Mouse (Mus musculus): ENCODE measurements around the gene Grifin. TPM values are rescaled to one million over a fixed set of nuclear protein-coding genes. Genes with fewer than 3 reads are reported as not detected.
A peak's percentile ranks its signal among the peaks of the same experiment; 100 is the strongest.

Grifin gene
- polyA plus RNA-seq, 1 experiment from 2014 or later: not detected

GRCm38 (mm10) chr5:140605228-140605627 is 40.4 kb upstream of the Grifin start:
- no peak for DNase-seq (ENCODE audit: low spot score)

DNA sequence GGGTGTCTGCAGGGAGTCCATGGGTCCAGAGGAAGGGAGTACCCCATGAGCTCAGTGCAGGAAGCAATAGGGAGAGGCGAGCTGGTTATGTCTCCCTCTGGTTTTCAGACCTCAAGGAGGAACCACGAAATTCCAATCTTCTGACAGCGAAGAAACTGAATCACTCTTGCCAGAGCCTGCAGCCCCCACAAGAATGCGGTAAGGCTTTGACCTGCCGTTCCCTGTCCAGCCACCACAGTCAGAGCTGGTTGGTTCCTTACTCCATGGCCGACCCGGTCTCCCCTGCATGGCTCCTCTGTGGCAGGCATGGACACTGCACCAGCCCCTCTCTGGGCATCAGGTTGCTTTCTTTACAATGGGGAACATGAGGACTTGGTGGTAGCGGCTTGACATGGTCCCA is 39.5 kb upstream of the Grifin start:
- WGBS: 82% methylated on average over 8 of the region's 8 CpGs
- no peaks in the 10 kb centered on the region for H3K36me3 ChIP-seq (replicated peaks)
- no peak overlapping the region for H3K4me3 ChIP-seq
- peaks cover 2% of the 10 kb centered on the region; the same call in 1 of the 2 replicates for H3K9me3 ChIP-seq
- H3K27me3 ChIP-seq (replicated peaks; ENCODE audit: low read depth, poor library complexity, severe bottlenecking): peaks cover 54% of the 10 kb centered on the region
- DNase-seq (ENCODE audit: low spot score): no peak
- peaks cover 72% of the 10 kb centered on the region for H3K4me1 ChIP-seq
- no peak overlapping the region for H3K27ac ChIP-seq (replicated peaks)

More at GRCm38 (mm10) chr5:140605228-140605627, 40.4 kb upstream of the Grifin start:
- Histone ChIP-seq H3K27me3 (replicated peaks; ENCODE audit: low read depth, poor library complexity, severe bottlenecking) (peaks cover 62% of the 10 kb centered on the region), H3K4me3 (0 out of 2 replicates have a peak overlapping the region, but pooled peaks have one; percentile 72), H3K4me1 (peaks cover 76% of the 10 kb centered on the region), H3K36me3 (replicated peaks) (no peaks in the 10 kb centered on the region), H3K9me3 (peaks cover 2% of the 10 kb centered on the region; the same call in 1 of the 2 replicates), H3K27ac (replicated peaks) (no peak overlapping the region)
- 21% methylated on average over 3 of the region's 3 CpGs for WGBS

DNA sequence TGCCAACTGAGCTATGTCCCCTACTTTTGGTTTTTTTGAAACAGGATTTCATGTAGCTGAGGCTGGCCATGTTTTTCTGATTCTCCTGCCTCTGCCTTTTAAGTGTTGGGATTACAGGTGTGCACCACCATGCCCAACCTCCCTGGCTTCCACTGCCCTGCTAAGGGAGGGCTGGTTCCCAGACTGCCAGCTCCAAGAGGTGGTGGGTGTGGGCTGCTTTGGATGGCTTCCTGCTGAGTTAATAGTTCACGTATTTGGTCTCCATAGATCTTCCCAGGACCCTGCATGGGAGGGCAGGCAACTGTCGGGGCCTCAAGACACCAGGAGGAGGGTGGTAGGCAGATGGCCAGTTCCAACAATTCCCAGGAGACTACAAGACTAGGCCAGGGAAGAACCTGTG is 37.7 kb upstream of the Grifin start:
- Histone ChIP-seq H3K27me3 (replicated peaks; ENCODE audit: low read depth, poor library complexity, severe bottlenecking) (peaks cover 35% of the 10 kb centered on the region), H3K9me3 (peaks cover 2% of the 10 kb centered on the region; the same call in 1 of the 2 replicates), H3K36me3 (replicated peaks) (no peaks in the 10 kb centered on the region), H3K4me3 (no peak overlapping the region), H3K27ac (replicated peaks) (0 out of 2 replicates have a peak overlapping the region, but pooled peaks have one; percentile 14), H3K4me1 (peaks cover 54% of the 10 kb centered on the region)
- WGBS: 71% methylated on average over 2 of the region's 2 CpGs
- no peak for DNase-seq (ENCODE audit: low spot score)

DNA sequence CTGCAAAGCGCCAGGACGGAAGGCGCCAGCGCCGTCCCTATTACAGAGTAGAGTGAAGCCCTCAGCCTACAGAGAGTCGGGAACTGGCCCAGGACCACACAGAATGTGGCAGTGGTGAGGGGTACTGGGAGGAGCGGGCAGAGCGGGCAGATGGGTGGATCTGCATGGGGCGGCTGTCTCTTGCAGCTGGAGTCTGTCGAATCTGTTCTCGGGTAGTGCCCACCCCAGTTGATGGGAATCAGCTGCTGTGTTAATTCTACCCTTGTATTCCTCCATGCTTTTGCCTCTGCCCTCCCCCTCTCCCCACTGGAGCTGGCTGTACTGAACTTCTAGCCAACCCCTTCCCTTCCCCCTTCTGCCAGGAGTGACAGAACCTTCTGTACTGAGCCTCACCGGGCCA is 36.8 kb upstream of the Grifin start:
- H3K9me3 ChIP-seq: peaks cover 2% of the 10 kb centered on the region; the same call in 1 of the 2 replicates
- DNase-seq (ENCODE audit: low spot score): no peak
- peaks cover 54% of the 10 kb centered on the region for H3K4me1 ChIP-seq
- peak overlapping the region; percentile 30; the same call in 1 of the 2 replicates for H3K27ac ChIP-seq (replicated peaks)
- WGBS: 80% methylated on average over 12 of the region's 12 CpGs
- H3K4me3 ChIP-seq: no peak overlapping the region
- H3K36me3 ChIP-seq (replicated peaks): no peaks in the 10 kb centered on the region
- peaks cover 27% of the 10 kb centered on the region for H3K27me3 ChIP-seq (replicated peaks; ENCODE audit: low read depth, poor library complexity, severe bottlenecking)

DNA sequence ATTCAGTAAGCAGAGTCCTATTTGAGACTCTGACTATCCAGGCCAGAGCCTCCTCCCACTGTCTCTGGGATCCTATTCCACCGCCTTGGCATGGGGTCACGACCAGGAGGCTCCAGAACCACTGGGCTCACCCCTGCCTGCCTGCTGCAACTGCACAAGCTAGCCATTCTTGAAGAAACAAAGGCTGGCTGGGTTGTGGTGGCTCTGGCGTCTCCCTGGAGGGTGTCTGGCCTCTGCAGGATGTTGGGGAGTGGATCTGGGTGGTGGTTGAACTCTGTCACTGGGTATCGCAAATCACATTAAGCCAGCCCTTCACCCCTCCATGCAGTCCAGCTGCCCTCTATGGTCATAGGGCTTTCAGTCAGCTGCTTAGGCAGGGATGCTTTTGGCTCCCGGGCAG is 35.1 kb upstream of the Grifin start:
- Histone ChIP-seq H3K4me1 (peaks cover 49% of the 10 kb centered on the region), H3K27me3 (replicated peaks; ENCODE audit: low read depth, poor library complexity, severe bottlenecking) (peaks cover 9% of the 10 kb centered on the region), H3K9me3 (peaks cover 2% of the 10 kb centered on the region; the same call in 1 of the 2 replicates), H3K27ac (replicated peaks) (no peak overlapping the region), H3K36me3 (replicated peaks) (no peaks in the 10 kb centered on the region), H3K4me3 (no peak overlapping the region)
- WGBS: 66% methylated on average over 5 of the region's 5 CpGs
- no peak for DNase-seq (ENCODE audit: low spot score)

- 85% methylated on average over 4 of the region's 4 CpGs for WGBS
- Histone ChIP-seq H3K9me3 (no peaks in the 10 kb centered on the region), H3K4me3 (no peak overlapping the region), H3K4me1 (peaks cover 42% of the 10 kb centered on the region), H3K27ac (replicated peaks) (no peak overlapping the region), H3K36me3 (replicated peaks) (no peaks in the 10 kb centered on the region), H3K27me3 (replicated peaks; ENCODE audit: low read depth, poor library complexity, severe bottlenecking) (no peaks in the 10 kb centered on the region; the same call in 1 of the 2 replicates)
- DNase-seq (ENCODE audit: low spot score): no peak
These were observed 32.9 kb upstream of the Grifin start for GRCm38 (mm10) chr5:140597787-140598186.

- H3K4me3 ChIP-seq: no peak overlapping the region
- H3K36me3 ChIP-seq (replicated peaks): no peaks in the 10 kb centered on the region
- H3K4me1 ChIP-seq: peaks cover 44% of the 10 kb centered on the region
- no peaks in the 10 kb centered on the region for H3K9me3 ChIP-seq
- WGBS: 68% methylated on average over 18 of the region's 18 CpGs
- no peaks in the 10 kb centered on the region; the same call in 1 of the 2 replicates for H3K27me3 ChIP-seq (replicated peaks; ENCODE audit: low read depth, poor library complexity, severe bottlenecking)
- no peak for DNase-seq (ENCODE audit: low spot score)
- peak overlapping the region; percentile 45 for H3K27ac ChIP-seq (replicated peaks)
These were observed 32.2 kb upstream of the Grifin start for GRCm38 (mm10) chr5:140596927-140597588.

DNA sequence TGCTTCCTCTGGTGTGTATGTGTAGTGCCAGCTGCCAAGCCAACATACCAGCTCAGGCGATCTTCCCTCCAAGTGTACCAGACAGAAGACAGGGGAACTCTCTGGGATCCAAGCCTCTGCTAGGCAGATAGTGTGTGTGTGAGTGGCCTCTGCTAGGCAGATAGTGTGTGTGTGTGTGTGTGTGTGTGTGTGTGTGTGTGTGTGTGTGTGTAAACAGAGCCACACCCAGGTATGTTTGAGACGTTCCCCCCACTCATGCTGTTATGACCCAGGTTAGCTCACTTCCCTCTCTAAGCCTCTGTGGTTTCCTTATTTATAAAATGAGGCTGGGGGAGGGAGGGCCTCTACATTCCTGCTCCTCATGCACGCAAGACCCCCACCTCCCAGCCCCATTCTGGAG is 31.6 kb upstream of the Grifin start:
- Histone ChIP-seq H3K4me1 (peaks cover 46% of the 10 kb centered on the region), H3K27ac (replicated peaks) (peak overlapping the region; percentile 45; the same call in 1 of the 2 replicates), H3K4me3 (no peak overlapping the region), H3K27me3 (replicated peaks; ENCODE audit: low read depth, poor library complexity, severe bottlenecking) (no peaks in the 10 kb centered on the region; the same call in 1 of the 2 replicates), H3K36me3 (replicated peaks) (no peaks in the 10 kb centered on the region), H3K9me3 (no peaks in the 10 kb centered on the region)
- no peak for DNase-seq (ENCODE audit: low spot score)
- 71% methylated on average over 3 of the region's 3 CpGs for WGBS

DNA sequence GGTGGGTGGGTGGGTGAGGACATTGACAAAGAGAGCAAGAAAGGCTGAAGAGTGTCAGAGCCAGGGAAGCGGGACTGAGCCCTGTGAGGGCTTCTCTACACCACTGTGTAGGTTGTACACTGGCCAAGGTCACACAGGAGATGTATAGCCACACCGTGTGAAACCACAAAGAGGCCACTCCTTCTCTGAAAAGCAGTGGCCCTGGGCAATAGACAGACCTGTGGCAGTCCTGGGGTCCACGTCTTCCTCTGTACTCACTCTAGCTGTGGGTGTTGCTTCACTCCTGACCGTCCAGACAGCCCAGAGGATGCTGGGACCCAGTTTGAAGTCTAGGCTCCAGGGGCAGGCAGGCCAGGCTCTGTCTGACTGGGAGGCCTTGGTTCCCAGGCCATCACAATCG is 30.0 kb upstream of the Grifin start:
- WGBS: 65% methylated on average over 5 of the region's 5 CpGs
- H3K27me3 ChIP-seq (replicated peaks; ENCODE audit: low read depth, poor library complexity, severe bottlenecking): no peaks in the 10 kb centered on the region; the same call in 1 of the 2 replicates
- peaks cover 45% of the 10 kb centered on the region for H3K4me1 ChIP-seq
- no peaks in the 10 kb centered on the region for H3K36me3 ChIP-seq (replicated peaks)
- DNase-seq (ENCODE audit: low spot score): no peak
- H3K9me3 ChIP-seq: no peaks in the 10 kb centered on the region
- H3K4me3 ChIP-seq: no peak overlapping the region
- peak overlapping the region; percentile 27; the same call in 1 of the 2 replicates for H3K27ac ChIP-seq (replicated peaks)

GRCm38 (mm10) chr5:140589082-140589774 is 24.4 kb upstream of the Grifin start:
- Histone ChIP-seq H3K9me3 (no peaks in the 10 kb centered on the region), H3K27me3 (replicated peaks; ENCODE audit: low read depth, poor library complexity, severe bottlenecking) (no peaks in the 10 kb centered on the region), H3K27ac (replicated peaks) (no peak overlapping the region), H3K36me3 (replicated peaks) (no peaks in the 10 kb centered on the region), H3K4me3 (no peak overlapping the region), H3K4me1 (peaks cover 34% of the 10 kb centered on the region)
- 92% methylated on average over 16 of the region's 16 CpGs for WGBS
- no peak for DNase-seq (ENCODE audit: low spot score)

- Histone ChIP-seq H3K4me1 (peaks cover 66% of the 10 kb centered on the region), H3K27me3 (replicated peaks; ENCODE audit: low read depth, poor library complexity, severe bottlenecking) (peaks cover 7% of the 10 kb centered on the region; the same call in 1 of the 2 replicates), H3K9me3 (no peaks in the 10 kb centered on the region), H3K4me3 (peak overlapping the region; percentile 23; the same call in 1 of the 2 replicates), H3K27ac (replicated peaks) (peak overlapping the region; percentile 86), H3K36me3 (replicated peaks) (no peaks in the 10 kb centered on the region)
- WGBS: 13% methylated on average over 6 of the region's 6 CpGs
- DNase-seq (ENCODE audit: low spot score): peak; percentile 73
These were observed 19.0 kb upstream of the Grifin start for GRCm38 (mm10) chr5:140583732-140584368.

- Histone ChIP-seq H3K4me3 (peak overlapping the region; percentile 20; the same call in 1 of the 2 replicates), H3K9me3 (no peaks in the 10 kb centered on the region), H3K27me3 (replicated peaks; ENCODE audit: low read depth, poor library complexity, severe bottlenecking) (peaks cover 8% of the 10 kb centered on the region; the same call in 1 of the 2 replicates), H3K4me1 (peaks cover 73% of the 10 kb centered on the region), H3K36me3 (replicated peaks) (no peaks in the 10 kb centered on the region), H3K27ac (replicated peaks) (peak overlapping the region; percentile 86)
- WGBS: 18% methylated on average over 8 of the region's 8 CpGs
- peak; percentile 55 for DNase-seq (ENCODE audit: low spot score)
These were observed 18.3 kb upstream of the Grifin start for GRCm38 (mm10) chr5:140582995-140583731.

Data from embryonic facial prominence, embryonic 10.5 days (tissue).